Mouse (Mus musculus) MEL (cell line): ENCODE measurements around the gene Olfr648.
A peak's percentile ranks its signal among the peaks of the same experiment; 100 is the strongest.

Experiments used
- BHLHE40 ChIP-seq: IDR thresholded peaks from 2 replicates; pipeline ENCODE4 v1.6.1; 2012; ENCODE audit warnings: low read depth, mild to moderate bottlenecking, inconsistent platforms, low read length, improper control_type of control experiment, borderline replicate concordance
- CHD1 ChIP-seq: IDR thresholded peaks from 2 replicates; pipeline ENCODE4 v1.6.1; 2012; ENCODE audit warnings: low read depth, mild to moderate bottlenecking, inconsistent platforms, low read length, improper control_type of control experiment
- CTCF ChIP-seq, 3 experiments: IDR thresholded peaks in 2 of 3; conservative IDR thresholded peaks in 1 of 3; 2 replicates each; pipeline ENCODE4 v1.5.1; 2011 to 2012; ENCODE audit warnings: low read length in 3 of 3, low read depth in 2 of 3, mild to moderate bottlenecking in 2 of 3, improper control_type of control experiment in 1 of 3, inconsistent platforms in 1 of 3, mixed read lengths in 1 of 3, moderate library complexity in 1 of 3; ENCODE audit not compliant: control insufficient read depth in 1 of 3, insufficient read depth in 1 of 3, poor library complexity in 1 of 3, severe bottlenecking in 1 of 3
- HCFC1 ChIP-seq: IDR thresholded peaks from 2 replicates; pipeline ENCODE4 v1.6.1; 2012; ENCODE audit warnings: low read depth, mild to moderate bottlenecking, inconsistent platforms, low read length, improper control_type of control experiment, moderate library complexity
- JUND ChIP-seq: IDR thresholded peaks from 2 replicates; pipeline ENCODE4 v1.6.1; 2011; ENCODE audit warnings: low read depth, mild to moderate bottlenecking, improper control_type of control experiment, low read length
- MAFK ChIP-seq: IDR thresholded peaks from 2 replicates; pipeline ENCODE4 v1.6.1; 2011; ENCODE audit warnings: low read depth, mild to moderate bottlenecking, low read length, improper control_type of control experiment, borderline replicate concordance
- MAX ChIP-seq: IDR thresholded peaks from 2 replicates; pipeline ENCODE4 v1.6.1; 2011; ENCODE audit warnings: low read length, improper control_type of control experiment
- NELFE ChIP-seq: IDR thresholded peaks from 2 replicates; pipeline ENCODE4 v1.6.1; 2011; ENCODE audit warnings: low read depth, low read length, improper control_type of control experiment
- NRF1 ChIP-seq: IDR thresholded peaks from 2 replicates; pipeline ENCODE4 v1.6.1; 2014; ENCODE audit warnings: low read depth, mild to moderate bottlenecking, inconsistent platforms, low read length, improper control_type of control experiment, moderate library complexity; ENCODE audit not compliant: poor library complexity, insufficient read depth, severe bottlenecking
- POLR2A ChIP-seq, 2 experiments: IDR thresholded peaks; 2 replicates each; pipeline ENCODE4 v1.6.1; 2011 to 2012; ENCODE audit warnings: low read length in 2 of 2, mild to moderate bottlenecking in 2 of 2, control low read depth in 1 of 2, improper control_type of control experiment in 1 of 2, low read depth in 1 of 2, moderate library complexity in 1 of 2; ENCODE audit not compliant: control insufficient read depth in 1 of 2, insufficient read depth in 1 of 2, poor library complexity in 1 of 2
- RAD21 ChIP-seq: IDR thresholded peaks from 2 replicates; pipeline ENCODE4 v1.6.1; 2011; ENCODE audit warnings: mild to moderate bottlenecking, low read depth, low read length, improper control_type of control experiment
- SIN3A ChIP-seq: IDR thresholded peaks from 2 replicates; pipeline ENCODE4 v1.6.1; 2012; ENCODE audit warnings: low read length, improper control_type of control experiment, inconsistent platforms
- SMC3 ChIP-seq: IDR thresholded peaks from 2 replicates; pipeline ENCODE4 v1.6.1; 2011; ENCODE audit warnings: low read depth, low read length, improper control_type of control experiment

DNA sequence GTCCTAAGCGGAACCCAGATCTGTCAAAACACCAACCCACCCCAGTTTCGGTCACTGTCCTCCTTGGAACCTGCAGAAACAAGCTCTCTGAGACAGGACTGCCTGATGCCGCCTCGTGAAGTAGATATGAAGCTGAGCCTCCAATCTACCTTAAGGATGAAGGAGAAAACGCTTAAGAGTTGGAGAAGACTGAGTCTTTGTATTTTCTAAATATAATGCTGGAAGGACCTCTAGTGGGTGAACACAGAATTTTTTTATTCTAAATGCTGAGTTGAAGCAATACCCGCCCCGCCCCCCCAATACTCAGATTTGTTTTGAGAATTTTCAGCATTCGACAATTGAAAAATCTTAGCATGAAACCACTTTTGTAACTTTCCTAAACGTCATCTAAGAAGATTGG is 8.1 kb upstream of the Olfr648 start:
- TF ChIP-seq JUND (no peak), POLR2A (IDR thresholded peaks at IDR 0.05; ENCODE audit: control insufficient read depth in 1 of 2, insufficient read depth in 1 of 2, low read depth in 1 of 2, low read length in 2 of 2, poor library complexity in 1 of 2) (no peak), CTCF (IDR thresholded peaks at IDR 0.05 in 2 of 3, conservative IDR thresholded peaks at IDR 0.05 in 1 of 3; ENCODE audit: control insufficient read depth in 1 of 3, insufficient read depth in 1 of 3, low read depth in 2 of 3, low read length in 3 of 3, poor library complexity in 1 of 3, severe bottlenecking in 1 of 3) (peak in 1 of 3 experiments; percentile 36; a peak in 2 of 6 replicates), NRF1 (no peak), SIN3A (no peak), NELFE (no peak), MAX (no peak), BHLHE40 (no peak), RAD21 (peak; percentile 52), SMC3 (peak; percentile 22; the same call in 1 of the 2 replicates), HCFC1 (no peak), CHD1 (no peak), MAFK (no peak)
